Mouse (Mus musculus) brown adipose tissue, adult 24 weeks (tissue): ENCODE measurements around the gene Prr5l. TPM values are rescaled to one million over a fixed set of nuclear protein-coding genes. Genes with fewer than 3 reads are reported as not detected.

Source experiments
- H3K27ac ChIP-seq: fragments of 200-500 bp; replicated peaks from 2 replicates; pipeline ENCODE4 v1.5.1; 2012; ENCODE audit warnings: low read depth, mild to moderate bottlenecking, low read length
- H3K4me1 ChIP-seq: fragments of 200-500 bp; 2 replicates; pipeline ENCODE4 v1.6.1; 2012; ENCODE audit warnings: low read length, mixed read lengths; ENCODE audit not compliant: control insufficient read depth, insufficient read depth, insufficient read length
- H3K4me3 ChIP-seq: fragments of 200-500 bp; 2 replicates; pipeline ENCODE4 v1.5.1; 2012; ENCODE audit warnings: low read depth, mild to moderate bottlenecking, low read length, moderate library complexity; ENCODE audit not compliant: insufficient read depth
- polyA plus RNA-seq: library from polyadenylated mRNA; stranded (reverse); fragments of >200 nt; gene quantifications from 2 replicates; pipeline ENCODE4 v1.2.4, GENCODE M21; 2012; ENCODE audit not compliant: missing spikeins, insufficient read depth, insufficient read length

Prr5l gene
- polyA plus RNA-seq, 1 experiment, result 1.7 TPM

DNA sequence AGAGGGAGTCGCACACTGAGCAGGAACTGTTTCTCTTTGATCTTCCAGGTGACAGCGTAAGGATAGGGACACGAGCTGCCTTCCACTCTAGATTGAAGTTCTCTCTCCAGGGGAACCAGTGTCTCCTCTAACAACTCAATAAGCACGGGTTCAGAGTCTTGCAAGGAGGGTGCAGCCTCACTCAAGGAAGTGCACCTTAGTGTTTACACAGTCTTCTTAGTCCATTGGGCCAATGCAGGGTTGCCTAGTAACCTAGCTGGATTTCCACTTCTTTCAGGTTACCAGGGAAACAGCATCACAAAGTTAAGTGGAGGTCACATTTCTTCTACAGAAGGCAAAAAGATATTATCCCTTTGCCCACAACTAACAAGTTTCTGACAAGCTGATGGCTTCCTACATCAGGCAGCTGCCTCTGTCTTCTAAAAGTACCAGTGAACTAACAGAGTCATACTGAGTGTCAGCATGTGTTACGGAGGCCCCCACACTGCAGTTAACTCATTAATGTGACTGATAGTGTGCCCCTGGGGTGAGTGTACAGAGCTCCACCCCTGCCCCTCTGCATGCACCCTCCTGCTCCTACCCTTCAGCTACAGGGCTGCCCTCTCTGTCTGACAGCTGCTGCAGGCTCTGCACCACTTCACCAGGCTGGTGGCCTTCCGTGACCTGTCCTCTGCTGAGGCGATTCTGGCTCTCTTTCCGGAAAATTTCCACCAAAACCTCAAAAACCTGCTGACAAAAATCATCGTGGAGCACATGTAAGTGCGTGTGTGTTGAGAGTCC is 13.8 kb upstream of the Prr5l start:
- H3K27ac ChIP-seq, result no peak overlapping the region
- no peaks in the 10 kb centered on the region for H3K4me1 ChIP-seq

DNA sequence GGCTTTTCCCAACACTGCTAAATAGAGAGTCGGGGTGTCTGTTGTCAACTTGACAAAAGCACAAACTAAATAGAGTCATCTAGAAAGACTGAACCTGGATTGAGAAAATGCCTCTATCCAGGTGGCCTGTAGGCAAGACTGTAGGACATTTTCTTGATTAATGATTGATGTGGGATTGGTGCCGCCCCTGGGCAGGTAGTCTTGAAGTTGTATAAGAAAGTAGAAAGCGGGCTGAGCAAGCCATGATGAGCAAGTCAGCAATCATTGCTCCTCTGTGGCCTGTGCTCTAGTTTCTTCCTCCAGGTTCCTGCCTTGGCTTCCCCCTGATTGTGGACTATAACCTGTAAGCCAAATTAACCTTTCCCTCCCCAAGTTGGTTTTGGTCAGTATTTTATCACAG is 11.3 kb upstream of the Prr5l start:
- Histone ChIP-seq H3K27ac (no peak overlapping the region), H3K4me1 (no peaks in the 10 kb centered on the region), H3K4me3 (no peak overlapping the region)

More for the DNA sequence above, 13.8 kb upstream of the Prr5l start:
- H3K4me3 ChIP-seq, result no peak overlapping the region

DNA sequence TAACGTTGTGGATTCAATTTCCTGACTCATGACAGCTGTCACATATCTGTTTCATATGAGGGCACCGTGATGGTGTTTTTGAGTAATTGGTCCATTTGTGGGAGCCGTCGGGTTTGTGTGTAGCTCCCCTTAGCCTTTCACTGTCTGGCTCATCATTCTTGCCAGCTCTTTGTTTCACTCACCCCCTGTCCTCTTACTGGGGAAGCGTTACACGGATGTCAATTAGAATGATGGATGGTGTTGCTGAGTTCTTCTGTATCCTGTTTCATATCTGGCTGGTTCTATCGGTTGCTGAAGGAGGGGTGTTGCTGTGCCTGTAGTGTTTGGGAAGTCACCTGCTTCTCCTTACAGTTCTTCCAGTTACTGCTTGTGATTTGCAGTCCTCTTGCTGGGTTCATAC is 8.3 kb upstream of the Prr5l start:
- Histone ChIP-seq H3K4me1 (no peaks in the 10 kb centered on the region), H3K27ac (no peak overlapping the region), H3K4me3 (no peak overlapping the region)

DNA sequence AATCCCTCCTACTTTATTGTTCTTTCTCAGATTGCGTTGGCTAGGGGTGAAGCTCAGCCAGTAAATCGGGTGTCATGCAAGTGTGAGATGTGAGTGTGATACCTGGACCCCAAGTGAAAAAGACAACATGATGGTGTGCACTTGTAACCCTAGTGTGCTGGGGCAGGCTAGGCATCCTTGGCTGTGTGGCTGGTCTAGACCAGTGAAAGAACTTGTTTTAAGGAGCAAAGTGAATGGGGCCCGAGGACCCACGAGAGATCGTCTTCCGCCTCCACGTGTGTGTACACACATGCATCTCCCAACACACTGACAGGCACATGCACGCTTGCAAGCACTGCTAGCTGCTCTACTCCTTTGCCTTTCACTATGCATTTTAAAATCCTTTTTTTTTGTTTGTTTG is 6.1 kb upstream of the Prr5l start:
- Histone ChIP-seq H3K4me3 (no peak overlapping the region), H3K27ac (no peak overlapping the region), H3K4me1 (peaks cover 4% of the 10 kb centered on the region; the same call in 1 of the 2 replicates)

DNA sequence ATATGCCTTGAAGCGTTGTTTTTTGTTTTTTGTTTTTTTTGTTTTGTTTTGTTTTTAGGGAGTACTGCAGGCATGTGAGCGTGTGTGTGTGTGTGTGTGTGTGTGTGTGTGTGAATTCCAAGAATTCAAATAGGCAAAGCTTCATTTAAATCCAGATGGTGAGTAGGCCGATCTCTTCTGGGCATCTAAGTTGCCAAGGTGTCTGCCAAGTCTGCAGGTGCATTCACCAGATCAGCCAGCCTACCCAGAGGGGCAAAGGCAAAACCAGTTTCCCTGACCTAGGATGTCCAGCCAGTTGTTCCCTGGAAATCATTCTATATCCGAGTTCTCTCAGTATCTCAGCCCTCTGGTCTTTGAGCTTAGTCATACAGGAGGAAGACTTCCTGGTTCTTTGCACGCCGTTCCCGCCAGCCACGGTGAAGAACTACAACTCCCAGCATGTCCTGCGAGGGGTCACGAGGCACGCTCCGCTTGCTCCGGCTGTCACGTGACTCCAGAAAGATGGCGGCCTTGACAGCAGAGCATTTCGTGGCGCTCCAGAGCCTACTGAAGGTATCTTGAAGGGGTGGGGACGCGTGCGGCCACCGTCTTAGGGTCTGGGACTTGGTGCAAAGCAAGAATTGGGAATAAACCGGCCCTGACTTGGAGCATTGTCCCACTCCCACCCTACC is 3.1 kb upstream of the Prr5l start, which contains the start of gene Commd9:
TSS of gene Commd9 (plus strand) at position 480 of the 671 bp plus-strand sequence.
- Histone ChIP-seq H3K27ac (peak within 1 kb of the TSS; percentile 47; the same call in 1 of the 2 replicates), H3K4me1 (peaks cover 4% of the 10 kb centered on the region; the same call in 1 of the 2 replicates), H3K4me3 (peak within 1 kb of the TSS; percentile 81)

DNA sequence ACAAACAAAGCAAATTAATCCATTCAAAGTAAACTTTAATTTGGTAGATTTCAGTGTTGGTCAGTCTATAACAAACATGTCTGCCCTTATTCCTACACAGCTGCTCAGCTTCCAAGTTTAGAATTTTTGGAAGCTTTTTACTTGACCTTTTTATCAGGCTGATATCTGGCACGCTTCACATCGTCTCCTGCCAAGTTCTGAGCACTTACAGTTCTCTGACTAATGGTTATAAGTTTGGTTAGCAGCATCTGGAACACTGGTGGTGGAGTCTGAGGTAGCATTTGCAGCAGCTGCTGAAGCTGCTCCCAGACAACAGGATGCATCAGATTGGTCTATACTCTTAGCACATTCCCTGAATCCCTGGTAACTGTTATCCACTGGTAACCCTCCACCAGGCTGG is 1.5 kb upstream of the Prr5l start:
- H3K27ac ChIP-seq, result no peak overlapping the region
- no peak overlapping the region for H3K4me3 ChIP-seq
- peaks cover 4% of the 10 kb centered on the region; the same call in 1 of the 2 replicates for H3K4me1 ChIP-seq

DNA sequence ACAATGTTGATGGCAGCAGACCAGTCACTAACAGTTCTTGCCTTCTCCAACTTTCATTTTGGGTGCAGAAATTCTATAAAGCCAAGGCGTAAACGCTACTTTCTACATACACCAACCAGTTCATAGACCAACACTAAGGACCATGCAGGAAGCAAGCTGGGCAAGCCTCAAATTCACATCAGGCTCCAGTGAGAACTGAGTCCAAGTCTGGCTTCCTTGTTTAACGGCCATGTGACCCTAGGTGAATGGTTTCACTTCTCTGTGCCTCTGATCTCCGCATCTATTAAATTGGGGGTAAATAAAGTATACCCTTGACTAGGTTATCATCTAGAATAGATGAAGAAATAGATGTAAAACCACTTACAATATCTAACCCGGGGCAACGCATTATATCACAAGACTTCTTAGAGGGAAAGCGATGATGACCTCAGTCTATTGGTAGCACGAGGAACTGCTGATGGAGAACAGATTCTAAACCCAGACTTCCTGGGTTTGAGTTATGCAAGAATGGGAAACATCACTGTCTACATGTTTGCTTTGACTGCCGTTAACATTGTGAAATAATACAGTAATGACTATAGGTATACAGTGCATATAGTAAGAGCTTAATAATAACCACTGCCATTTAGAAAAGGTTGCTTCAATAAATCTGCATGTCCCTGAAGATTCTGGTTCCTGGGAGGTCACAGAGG is 1.2 kb downstream of the Prr5l start:
- no peak overlapping the region for H3K27ac ChIP-seq
- peaks cover 4% of the 10 kb centered on the region; the same call in 1 of the 2 replicates for H3K4me1 ChIP-seq
- H3K4me3 ChIP-seq, result no peak overlapping the region

DNA sequence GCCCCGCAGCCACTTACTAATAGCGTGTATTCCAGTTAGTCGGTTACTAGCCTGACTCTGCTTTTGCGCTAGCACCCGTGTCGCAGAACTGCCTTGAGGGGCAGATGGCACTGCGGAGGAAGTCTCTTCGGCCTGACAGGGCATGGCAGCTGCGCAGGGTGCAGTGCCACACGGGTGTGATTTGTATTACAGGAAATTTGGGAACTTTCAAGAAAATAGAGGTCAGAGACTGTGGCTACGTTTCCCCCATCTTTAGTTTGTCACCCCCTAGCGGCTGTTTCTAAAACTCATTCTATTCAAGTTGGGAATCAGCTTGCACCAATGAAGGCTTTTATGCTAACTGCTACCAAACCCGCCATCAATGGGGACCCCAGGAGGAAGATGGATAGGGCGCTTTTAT is 11.6 kb downstream of the Prr5l start:
- Histone ChIP-seq H3K4me1 (peaks cover 4% of the 10 kb centered on the region), H3K4me3 (peak overlapping the region; percentile 43), H3K27ac (no peak overlapping the region)

DNA sequence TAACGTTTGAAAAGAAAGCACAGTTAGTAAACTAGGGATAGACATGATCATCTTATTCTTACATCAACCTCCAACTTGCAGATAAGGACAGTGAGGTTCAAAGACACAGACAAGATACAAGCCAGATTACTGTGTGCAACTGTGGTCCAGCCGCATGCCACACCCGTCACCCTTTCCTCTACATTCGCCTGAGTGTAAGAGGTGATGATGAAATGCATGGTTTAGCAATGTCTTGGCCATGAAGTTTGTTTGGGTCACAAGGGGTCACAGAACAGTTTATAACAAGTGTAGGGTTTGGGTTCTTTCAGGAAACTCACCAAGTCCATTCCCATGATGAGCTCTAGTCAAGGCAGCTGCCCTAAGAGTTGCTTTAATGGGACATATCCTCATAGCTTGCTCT is 14.1 kb downstream of the Prr5l start:
- Histone ChIP-seq H3K4me3 (no peak overlapping the region), H3K27ac (no peak overlapping the region), H3K4me1 (peaks cover 6% of the 10 kb centered on the region)

DNA sequence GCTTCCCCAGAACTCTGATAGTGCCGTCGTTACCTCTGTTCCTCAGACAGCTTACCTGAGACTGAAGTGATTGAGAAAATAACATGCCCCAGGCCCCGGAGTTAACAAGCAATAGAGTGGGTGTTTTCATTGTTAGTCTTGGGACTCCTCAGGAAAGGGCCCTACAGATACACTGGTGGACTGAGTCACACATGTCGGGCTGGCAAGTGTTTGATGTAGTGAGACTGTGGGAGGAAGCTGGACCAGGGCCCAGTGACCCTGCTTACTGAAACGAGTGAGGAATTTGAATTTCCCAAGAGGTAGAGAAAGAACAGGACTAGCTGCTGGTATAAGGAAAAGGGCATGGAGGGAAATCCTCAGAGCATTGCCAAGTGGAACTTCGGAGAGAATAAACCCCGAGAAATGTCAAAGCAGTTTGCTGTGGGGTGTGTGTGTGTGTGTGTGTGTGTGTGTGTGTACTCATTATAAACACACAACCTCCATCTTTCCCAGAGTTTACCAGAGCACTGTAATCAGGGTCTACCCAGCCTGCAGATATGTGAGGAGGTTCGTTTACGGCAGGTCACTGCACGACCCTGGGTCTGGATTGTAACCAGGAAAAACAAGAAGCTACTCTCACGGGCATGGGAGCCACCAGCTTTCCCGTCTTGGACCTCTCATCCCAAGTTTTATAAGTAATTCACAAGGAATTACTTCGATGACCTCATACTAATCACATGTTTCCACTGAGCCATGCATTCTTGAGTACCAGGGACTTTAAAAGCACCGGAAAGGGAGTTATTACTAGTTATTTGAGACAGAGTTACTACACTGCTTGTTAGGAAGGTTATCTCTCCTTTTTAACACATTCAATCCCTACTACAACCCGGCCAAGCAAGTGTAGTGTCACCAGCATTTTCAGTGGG is 20.4 kb downstream of the Prr5l start:
- Histone ChIP-seq H3K27ac (peak overlapping the region; percentile 77), H3K4me3 (no peak overlapping the region), H3K4me1 (peaks cover 13% of the 10 kb centered on the region)

DNA sequence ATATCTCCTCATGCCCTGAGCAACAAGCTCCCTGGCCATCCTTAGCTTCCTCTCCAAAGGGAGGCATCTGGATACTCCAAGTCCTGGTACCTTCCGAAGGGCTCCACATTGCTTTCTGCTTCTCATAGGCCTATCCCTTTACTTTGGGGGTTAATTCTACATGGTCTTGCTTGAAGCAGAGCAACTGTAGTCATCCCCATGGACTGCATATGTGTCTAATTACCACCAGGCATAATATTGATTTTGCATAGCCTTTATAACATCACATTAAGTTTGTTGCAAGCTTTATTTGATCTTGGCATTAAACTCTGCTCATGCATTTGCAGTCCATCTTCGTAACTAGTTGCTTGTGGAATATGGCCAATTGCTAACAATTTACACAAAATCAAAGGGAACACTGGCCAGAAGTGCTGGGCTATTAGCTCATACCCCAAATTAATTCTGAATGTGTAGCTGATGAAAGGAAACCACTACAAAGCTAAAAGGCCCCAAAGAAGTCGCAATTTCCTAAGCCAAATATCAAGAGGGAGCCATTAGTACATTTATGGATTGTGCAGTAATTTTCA is 21.8 kb downstream of the Prr5l start:
- no peak overlapping the region for H3K4me3 ChIP-seq
- no peak overlapping the region for H3K27ac ChIP-seq
- H3K4me1 ChIP-seq, result peaks cover 13% of the 10 kb centered on the region

DNA sequence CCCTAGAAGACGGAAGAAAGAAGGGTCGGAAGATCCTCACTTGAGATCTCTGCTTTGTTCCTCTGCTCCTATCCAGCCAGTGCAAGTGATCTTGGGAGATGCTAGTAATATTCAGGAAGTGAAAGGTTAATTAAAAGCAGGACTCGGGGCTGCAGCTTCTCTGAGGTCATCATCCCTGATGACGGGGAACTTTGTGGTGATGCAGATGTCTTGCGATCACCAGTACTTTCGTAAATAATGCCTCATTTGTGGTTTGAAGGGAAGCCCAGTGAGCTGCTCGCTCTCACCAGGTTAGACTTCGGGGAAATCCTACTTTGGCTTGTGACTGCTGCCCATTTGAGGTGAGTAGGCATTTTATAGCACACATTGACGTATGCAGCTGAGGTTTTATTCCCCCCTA is 26.7 kb downstream of the Prr5l start:
- H3K27ac ChIP-seq, result no peak overlapping the region
- H3K4me1 ChIP-seq, result peaks cover 4% of the 10 kb centered on the region; the same call in 1 of the 2 replicates
- H3K4me3 ChIP-seq, result no peak overlapping the region

DNA sequence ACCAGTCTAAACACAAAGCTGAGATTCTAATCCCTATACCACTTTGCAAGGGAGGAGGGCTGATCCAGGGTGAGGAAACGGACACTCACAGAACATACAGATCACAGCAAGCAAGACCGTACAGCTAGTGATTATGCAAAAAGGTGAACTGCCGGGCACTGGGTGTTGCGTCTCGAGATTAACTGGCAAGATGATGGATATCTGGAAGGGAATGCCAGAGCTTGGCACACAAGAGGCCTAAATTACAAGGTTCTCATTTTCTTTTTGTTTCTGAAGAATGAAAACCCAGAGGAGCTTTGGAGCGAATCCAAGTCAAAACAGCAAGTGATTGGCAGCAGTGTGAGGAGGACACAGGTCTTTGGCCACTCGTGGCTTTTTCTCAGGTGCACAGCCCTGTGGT is 28.0 kb downstream of the Prr5l start:
- Histone ChIP-seq H3K27ac (no peak overlapping the region; the same call in 1 of the 2 replicates), H3K4me3 (no peak overlapping the region), H3K4me1 (peaks cover 4% of the 10 kb centered on the region; the same call in 1 of the 2 replicates)

DNA sequence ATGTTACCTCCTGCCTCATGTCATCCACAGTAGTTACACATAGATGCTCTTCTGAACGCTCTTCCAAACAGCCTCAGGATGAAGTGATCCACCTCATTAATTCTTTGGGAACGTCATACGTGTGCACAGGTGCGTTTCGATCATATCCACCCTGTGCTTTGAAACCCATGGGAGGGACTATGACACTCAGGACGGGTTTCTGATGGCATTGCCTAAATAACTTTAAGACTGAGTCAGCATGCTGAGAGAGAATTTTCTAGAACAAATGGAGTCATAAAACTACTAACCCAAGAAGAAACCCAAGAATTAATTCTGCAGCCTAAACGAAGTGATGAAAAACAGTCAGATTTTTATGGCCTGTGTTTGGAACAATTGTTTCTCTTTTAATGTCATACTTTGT is 40.1 kb downstream of the Prr5l start:
- no peak overlapping the region for H3K4me3 ChIP-seq
- H3K4me1 ChIP-seq, result no peaks in the 10 kb centered on the region
- no peak overlapping the region for H3K27ac ChIP-seq
